Mouse (Mus musculus) heart, adult 2 months (tissue): ENCODE results near the gene Zfp281. TPM values are rescaled to one million over a fixed set of nuclear protein-coding genes. Genes with fewer than 3 reads are reported as not detected.

ENCODE experiments used
- DNase-seq, 2 experiments: peaks; one replicate each; pipeline ENCODE4 v3.0.0; 2021
- H3K27ac ChIP-seq: fragments of 200-600 bp; 2 replicates; pipeline ENCODE4 v1.8.1; 2022
- H3K27me3 ChIP-seq: fragments of 200-500 bp; 2 replicates; pipeline ENCODE4 v1.6.1; 2012; ENCODE audit warnings: mild to moderate bottlenecking, low read length, inconsistent platforms, mixed read lengths; ENCODE audit not compliant: control insufficient read depth, insufficient read depth
- H3K36me3 ChIP-seq: fragments of 200-500 bp; 2 replicates; pipeline ENCODE4 v1.6.1; 2012; ENCODE audit warnings: low read length, inconsistent platforms; ENCODE audit not compliant: control insufficient read depth, insufficient read depth
- H3K4me1 ChIP-seq: fragments of 200-500 bp; 2 replicates; pipeline ENCODE4 v1.6.1; 2011; ENCODE audit warnings: low read length; ENCODE audit not compliant: control insufficient read depth, insufficient read depth
- H3K4me3 ChIP-seq: fragments of 200-600 bp; 2 replicates; pipeline ENCODE4 v1.8.1; 2022
- H3K79me2 ChIP-seq: fragments of 200-500 bp; replicated peaks from 2 replicates; pipeline ENCODE4 v1.6.1; 2012; ENCODE audit warnings: mild to moderate bottlenecking, inconsistent platforms, low read length, moderate library complexity, mixed read lengths; ENCODE audit not compliant: control insufficient read depth, insufficient read depth
- H3K9ac ChIP-seq: fragments of 200-500 bp; 2 replicates; pipeline ENCODE4 v1.6.1; 2012; ENCODE audit warnings: low read depth, mild to moderate bottlenecking, control low read depth, inconsistent platforms, low read length, mixed read lengths
- CTCF ChIP-seq: fragments of 200-600 bp; IDR thresholded peaks from 2 replicates; pipeline ENCODE4 v1.8.1; 2022; ENCODE audit warnings: antibody characterized with exemption, mild to moderate bottlenecking, moderate library complexity
- EP300 ChIP-seq: fragments of 200-500 bp; IDR thresholded peaks from 2 replicates; pipeline ENCODE4 v1.6.1; 2011; ENCODE audit warnings: low read depth, low read length, control low read depth; ENCODE audit not compliant: insufficient read depth
- POLR2A ChIP-seq: fragments of 200-500 bp; IDR thresholded peaks from 2 replicates; pipeline ENCODE4 v1.6.1; 2011; ENCODE audit warnings: mild to moderate bottlenecking, low read depth, low read length, control low read depth; ENCODE audit not compliant: insufficient read depth
- WGBS: fragments of 180-500 bp; shearing (Covaris S2); methylation state at CpG from one replicate; pipeline ENCODE4 v1.1.7; 2018; 5-methylcytosine and 5-hydroxymethylcytosine counted together
- intact Hi-C: fragments of 180-260 bp; cut with DNase I; formaldehyde crosslinking; loops from one replicate; pipeline ENCODE4 v1.15.1; 2025
- polyA plus RNA-seq: library from polyadenylated mRNA; depleted of rRNA; stranded (reverse); fragments of >200 nt; gene quantifications from 2 replicates; pipeline ENCODE4 v1.2.3, GENCODE M21; 2012
- total RNA-seq, 2 experiments: library from RNA; stranded (reverse); gene quantifications; 2 replicates each; pipeline ENCODE4 v1.2.3; 2021

Gene Zfp281
- total and polyA plus RNA-seq, 3 experiments, result 2.1 to 10.1 (median 9.9) TPM

GRCm38 (mm10) chr1:136627591-136627990 lies 2.9 kb downstream of the Zfp281 start:
- Histone ChIP-seq H3K9ac (no peak overlapping the region), H3K79me2 (peaks cover 3% of the 10 kb centered on the region; the same call in 1 of the 2 replicates), H3K4me3 (no peak overlapping the region), H3K27me3 (no peaks in the 10 kb centered on the region), H3K36me3 (peaks cover 33% of the 10 kb centered on the region), H3K4me1 (peaks cover 13% of the 10 kb centered on the region), H3K27ac (no peak overlapping the region)
- intact Hi-C loops, result no loop called here
- TF ChIP-seq CTCF (no peak), EP300 (no peak), POLR2A (no peak)
- DNase-seq, result no peak
- WGBS, result 78% methylated on average over 5 of the region's 5 CpGs

GRCm38 (mm10) chr1:136632891-136633290 lies 8.2 kb downstream of the Zfp281 start:
- no peak overlapping the region for H3K27ac ChIP-seq
- intact Hi-C loops, result no loop called here
- 90% methylated on average over 3 of the region's 3 CpGs for WGBS

GRCm38 (mm10) chr1:136635644-136636043 lies 10.9 kb downstream of the Zfp281 start:
- H3K9ac ChIP-seq, result no peak overlapping the region
- intact Hi-C loops, result no loop called here
- H3K27ac ChIP-seq, result no peak overlapping the region
- 36% methylated on average over 6 of the region's 6 CpGs for WGBS
- no peak for DNase-seq
- H3K27me3 ChIP-seq, result no peaks in the 10 kb centered on the region
- TF ChIP-seq POLR2A (no peak), CTCF (no peak), EP300 (no peak)
- H3K79me2 ChIP-seq, result no peaks in the 10 kb centered on the region; the same call in 1 of the 2 replicates
- no peaks in the 10 kb centered on the region for H3K4me1 ChIP-seq
- no peak overlapping the region for H3K4me3 ChIP-seq
- H3K36me3 ChIP-seq, result no peaks in the 10 kb centered on the region; the same call in 1 of the 2 replicates

More at GRCm38 (mm10) chr1:136632891-136633290, 8.2 kb downstream of the Zfp281 start:
- TF ChIP-seq EP300, result no peak
- no peak for TF ChIP-seq POLR2A
- no peak for TF ChIP-seq CTCF
- H3K27me3 ChIP-seq, result no peaks in the 10 kb centered on the region
- no peaks in the 10 kb centered on the region; the same call in 1 of the 2 replicates for H3K79me2 ChIP-seq
- no peak for DNase-seq
- H3K4me3 ChIP-seq, result no peak overlapping the region
- H3K9ac ChIP-seq, result no peak overlapping the region
- H3K36me3 ChIP-seq, result peaks cover 12% of the 10 kb centered on the region
- peaks cover 1% of the 10 kb centered on the region for H3K4me1 ChIP-seq

GRCm38 (mm10) chr1:136636946-136637345 lies 12.2 kb downstream of the Zfp281 start:
- H3K4me3 ChIP-seq, result no peak overlapping the region
- WGBS, result 95% methylated on average over 6 of the region's 6 CpGs
- DNase-seq, result no peak
- no peaks in the 10 kb centered on the region for H3K4me1 ChIP-seq
- intact Hi-C loops, result no loop called here
- H3K79me2 ChIP-seq, result no peaks in the 10 kb centered on the region; the same call in 1 of the 2 replicates
- no peaks in the 10 kb centered on the region for H3K27me3 ChIP-seq
- no peak for TF ChIP-seq CTCF
- no peak for TF ChIP-seq POLR2A
- no peak for TF ChIP-seq EP300
- no peak overlapping the region for H3K27ac ChIP-seq
- no peaks in the 10 kb centered on the region for H3K36me3 ChIP-seq
- H3K9ac ChIP-seq, result no peak overlapping the region

GRCm38 (mm10) chr1:136637696-136638095 lies 13.0 kb downstream of the Zfp281 start:
- no peaks in the 10 kb centered on the region for H3K36me3 ChIP-seq
- no peaks in the 10 kb centered on the region; the same call in 1 of the 2 replicates for H3K79me2 ChIP-seq
- H3K4me1 ChIP-seq, result no peaks in the 10 kb centered on the region
- H3K27me3 ChIP-seq, result no peaks in the 10 kb centered on the region
- TF ChIP-seq CTCF (no peak), EP300 (no peak), POLR2A (no peak)
- DNase-seq, result no peak
- H3K4me3 ChIP-seq, result no peak overlapping the region
- intact Hi-C loops, result no loop called here
- no peak overlapping the region for H3K27ac ChIP-seq
- H3K9ac ChIP-seq, result no peak overlapping the region
- WGBS, result 81% methylated on average over 4 of the region's 4 CpGs

GRCm38 (mm10) chr1:136638211-136638610 lies 13.5 kb downstream of the Zfp281 start:
- Histone ChIP-seq H3K27me3 (no peaks in the 10 kb centered on the region), H3K4me3 (no peak overlapping the region), H3K9ac (no peak overlapping the region), H3K36me3 (no peaks in the 10 kb centered on the region), H3K79me2 (no peaks in the 10 kb centered on the region; the same call in 1 of the 2 replicates), H3K4me1 (no peaks in the 10 kb centered on the region), H3K27ac (no peak overlapping the region)
- intact Hi-C loops, result no loop called here
- DNase-seq, result no peak
- 82% methylated on average over 7 of the region's 7 CpGs for WGBS
- no peak for TF ChIP-seq EP300
- no peak for TF ChIP-seq POLR2A
- no peak for TF ChIP-seq CTCF

- Histone ChIP-seq H3K79me2 (no peaks in the 10 kb centered on the region), H3K4me1 (no peaks in the 10 kb centered on the region), H3K36me3 (no peaks in the 10 kb centered on the region), H3K4me3 (no peak overlapping the region), H3K27ac (no peak overlapping the region), H3K9ac (no peak overlapping the region), H3K27me3 (no peaks in the 10 kb centered on the region)
- intact Hi-C loops, result no loop called here
- DNase-seq, result no peak
- TF ChIP-seq POLR2A (no peak), CTCF (no peak), EP300 (no peak)
- 71% methylated on average over 5 of the region's 5 CpGs for WGBS
These were observed 14.0 kb downstream of the Zfp281 start for GRCm38 (mm10) chr1:136638699-136639098.
